Mouse (Mus musculus): ENCODE measurements at regions not wholly inside any gene's neighbourhood (a gene's known extent, or its start where the extent isn't known, plus 50 kb on each side); places are given as distances from the start of the nearest gene placed in this dataset.
A peak's percentile ranks its signal among the peaks of the same experiment; 100 is the strongest.
"Not testable (repeated sequence)": the region's sequence is repeated elsewhere in the genome, so short reads cannot be mapped to it uniquely, and the experiment has no call there.

DNA sequence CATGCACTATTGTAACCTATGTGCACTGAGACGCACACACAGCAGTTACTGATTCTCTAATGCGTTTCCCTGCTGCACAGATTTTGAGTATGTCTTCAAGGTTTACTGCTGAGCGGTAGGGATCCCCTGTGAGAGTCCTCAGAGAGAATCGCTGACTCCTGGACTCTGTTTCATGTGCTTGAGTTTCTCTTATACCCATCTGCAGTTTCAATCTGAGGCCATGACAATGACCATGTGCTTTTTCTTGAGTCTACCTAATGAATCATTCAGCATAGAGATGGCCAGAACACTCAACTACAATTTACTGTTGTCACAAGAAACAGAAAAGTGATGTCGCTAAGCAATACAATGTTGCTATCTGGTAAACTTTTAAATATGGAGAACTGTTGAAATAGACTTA is 110.8 kb upstream of the Gm5148 start:
- no peak for DNase-seq (ENCODE audit: low read depth, low spot score)

DNA sequence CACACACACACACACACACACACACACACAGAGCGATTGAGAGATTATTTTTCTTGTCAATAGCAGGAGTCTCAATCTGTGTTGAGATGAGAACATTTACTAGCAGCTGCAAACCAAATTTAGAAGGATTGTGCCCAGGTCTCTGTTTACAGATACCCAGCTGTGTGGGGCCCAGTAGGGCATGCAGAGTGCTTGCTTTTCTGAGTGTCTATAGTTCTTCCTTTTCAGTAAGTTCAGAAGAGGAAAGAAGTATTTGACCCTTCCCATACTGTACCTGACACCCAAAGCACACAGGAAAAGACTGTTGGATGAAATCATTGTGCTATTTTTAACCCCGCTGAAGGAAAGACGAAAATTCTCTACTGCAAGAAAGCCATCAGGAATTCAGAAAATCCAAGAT is 110.3 kb upstream of the Gm5148 start:
- DNase-seq (ENCODE audit: low read depth, low spot score): no peak

DNA sequence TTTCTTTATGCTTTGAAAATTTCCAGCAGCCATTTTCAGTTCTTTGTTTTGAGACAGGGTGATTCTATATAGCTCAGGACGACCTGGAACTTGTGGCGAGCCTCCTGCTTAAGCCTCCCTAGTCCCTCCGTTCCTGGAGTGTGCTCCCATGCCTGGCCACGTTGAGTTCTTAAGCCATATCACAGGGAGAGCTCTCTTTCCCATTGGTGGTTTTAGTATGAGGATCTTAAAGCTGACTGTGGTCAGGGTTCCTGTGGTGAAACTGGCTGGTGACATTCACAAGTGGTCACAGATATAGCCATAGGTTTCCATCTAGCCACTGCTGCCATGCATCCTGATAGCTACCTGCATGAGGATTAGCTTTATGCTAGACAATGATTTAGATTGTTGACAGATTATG is 109.1 kb upstream of the Gm5148 start:
- no peak for DNase-seq (ENCODE audit: low read depth, low spot score)

DNA sequence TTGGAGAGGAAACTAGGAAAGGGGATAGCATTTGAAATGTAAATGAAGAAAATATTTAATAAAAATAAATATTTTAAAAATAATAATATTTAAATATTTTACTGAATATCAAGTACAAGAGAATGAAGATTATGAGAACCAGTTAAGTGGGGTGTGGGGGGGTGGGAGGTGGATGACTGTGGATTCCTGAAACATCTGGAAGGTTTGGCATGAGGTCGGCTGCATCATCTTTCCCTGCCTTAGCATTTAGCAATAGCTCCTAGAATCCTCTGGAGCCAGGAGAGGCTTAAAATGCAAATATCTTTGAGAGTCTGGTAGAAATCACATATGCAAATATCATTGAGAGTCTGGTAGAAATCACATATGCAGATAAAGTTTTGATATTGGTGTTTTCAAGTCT is 103.3 kb upstream of the Gm5148 start:
- DNase-seq (ENCODE audit: low read depth, low spot score): no peak

DNA sequence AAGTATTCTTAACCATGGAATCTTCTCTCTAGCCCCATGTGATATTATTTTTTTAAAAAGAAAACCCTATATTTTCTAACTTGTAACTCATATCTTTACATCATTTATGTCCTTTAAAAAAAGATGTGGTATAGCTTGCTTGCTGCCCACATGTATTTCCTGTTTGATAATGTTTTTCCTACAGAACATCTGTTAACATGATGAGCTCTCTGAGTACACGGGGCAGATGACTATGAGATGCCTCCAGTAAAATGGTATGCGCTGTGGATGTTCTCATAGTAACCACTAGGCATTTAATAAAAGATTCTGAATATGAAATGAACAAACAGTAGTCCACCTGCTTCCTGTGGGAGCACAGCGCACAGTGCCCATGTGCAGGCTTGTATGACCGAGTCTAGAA is 101.3 kb upstream of the Gm5148 start:
- peak; percentile 29 for DNase-seq (ENCODE audit: low read depth, low spot score)

- DNase-seq (ENCODE audit: low read depth, low spot score): no peak
Observed at GRCm38 (mm10) chr3:37824681-37825080, 100.4 kb upstream of the Gm5148 start.

- no peak for DNase-seq (ENCODE audit: low read depth, low spot score)
Observed at GRCm38 (mm10) chr3:37819503-37819902, 95.2 kb upstream of the Gm5148 start.

DNA sequence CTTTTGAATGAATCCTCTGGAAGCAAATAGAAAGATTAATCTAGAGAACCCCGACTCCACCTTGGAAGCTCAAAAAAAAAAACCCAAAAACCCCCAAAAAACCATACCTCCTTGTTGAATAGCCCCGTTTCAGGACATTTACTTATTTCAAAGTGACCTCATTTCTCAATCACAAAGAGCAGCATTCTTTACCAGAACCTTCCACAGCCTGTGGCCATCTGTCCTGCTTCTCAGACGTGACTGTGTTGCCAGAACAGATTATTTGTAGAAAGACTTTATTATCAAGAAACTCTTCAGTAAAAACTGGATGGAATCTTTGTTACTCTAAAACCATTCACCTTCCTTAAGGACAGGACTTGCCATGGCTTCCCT is 93.1 kb upstream of the Gm5148 start:
- no peak for DNase-seq (ENCODE audit: low read depth, low spot score)

DNA sequence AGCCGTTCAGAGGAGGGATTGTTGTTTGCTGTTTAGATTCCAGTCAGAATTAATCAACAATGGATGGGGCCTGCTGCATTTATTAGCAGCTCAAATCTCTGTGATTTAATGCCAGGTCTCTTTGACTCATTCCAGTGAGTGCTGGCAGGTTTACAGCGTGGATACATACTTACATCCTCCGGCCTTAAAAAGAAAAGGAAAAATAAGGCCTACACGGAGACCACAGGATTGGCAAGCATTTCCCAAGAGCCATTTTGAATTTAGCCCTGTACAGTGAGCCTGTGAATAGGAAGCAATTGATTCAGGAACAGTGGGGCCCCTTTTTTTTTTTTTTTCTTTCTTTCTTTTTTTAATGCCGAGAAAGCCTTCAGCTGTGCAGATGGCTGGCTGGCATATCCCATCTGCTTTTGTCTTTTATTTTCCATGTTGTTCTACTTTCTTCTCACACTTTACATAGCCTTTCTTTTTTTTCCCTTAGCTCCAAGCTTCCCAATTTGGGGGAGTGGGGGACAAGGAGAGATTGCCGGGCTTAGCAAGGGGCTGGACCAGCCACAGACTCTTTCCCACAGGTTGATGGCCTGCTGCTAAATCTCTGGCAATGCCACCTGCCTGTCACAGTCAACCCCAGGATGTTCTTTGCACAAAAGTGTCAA is 92.6 kb upstream of the Gm5148 start:
- no peak for DNase-seq (ENCODE audit: low read depth, low spot score)

GRCm38 (mm10) chr3:37815771-37816170 is 91.5 kb upstream of the Gm5148 start:
- DNase-seq (ENCODE audit: low read depth, low spot score): no peak

DNA sequence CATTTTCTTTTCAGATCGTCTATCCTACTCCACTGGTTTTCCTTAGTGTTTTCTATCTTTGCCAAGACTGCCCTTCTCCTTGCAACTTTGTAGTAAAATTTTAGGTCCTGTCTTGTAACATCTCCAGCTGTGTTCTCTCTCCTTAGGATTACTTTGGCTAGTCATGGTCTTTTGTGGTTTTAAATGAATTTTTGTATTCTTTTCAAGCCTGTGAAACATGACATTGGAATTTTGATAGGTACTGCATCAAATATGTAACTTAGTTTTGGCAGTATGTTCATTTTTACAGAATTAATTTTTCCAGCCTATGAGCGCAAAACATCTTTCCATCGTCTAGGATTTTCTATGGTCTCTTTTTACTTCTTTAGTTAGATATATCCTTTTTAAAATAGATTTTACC is 88.6 kb upstream of the Gm5148 start:
- no peak for DNase-seq (ENCODE audit: low read depth, low spot score)

DNA sequence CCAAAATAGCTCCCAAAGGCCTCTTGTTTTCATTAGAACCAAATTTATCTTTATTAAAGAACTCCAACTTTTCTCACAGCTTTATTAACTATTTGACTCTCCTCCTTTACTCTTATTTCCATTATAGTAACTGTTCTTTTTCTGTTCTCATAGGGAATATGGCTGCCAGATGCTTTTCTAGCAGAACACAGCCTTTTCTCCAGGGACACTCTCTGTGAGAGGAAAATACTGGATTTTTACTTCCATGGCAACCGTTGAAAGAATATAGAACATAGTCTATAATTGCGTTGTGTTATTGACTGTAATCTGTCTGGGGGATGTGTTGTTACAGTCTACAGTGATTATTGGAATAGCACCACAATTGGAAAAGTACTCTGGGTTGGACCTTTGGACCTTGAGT is 87.1 kb upstream of the Gm5148 start:
- DNase-seq (ENCODE audit: low read depth, low spot score): no peak

DNA sequence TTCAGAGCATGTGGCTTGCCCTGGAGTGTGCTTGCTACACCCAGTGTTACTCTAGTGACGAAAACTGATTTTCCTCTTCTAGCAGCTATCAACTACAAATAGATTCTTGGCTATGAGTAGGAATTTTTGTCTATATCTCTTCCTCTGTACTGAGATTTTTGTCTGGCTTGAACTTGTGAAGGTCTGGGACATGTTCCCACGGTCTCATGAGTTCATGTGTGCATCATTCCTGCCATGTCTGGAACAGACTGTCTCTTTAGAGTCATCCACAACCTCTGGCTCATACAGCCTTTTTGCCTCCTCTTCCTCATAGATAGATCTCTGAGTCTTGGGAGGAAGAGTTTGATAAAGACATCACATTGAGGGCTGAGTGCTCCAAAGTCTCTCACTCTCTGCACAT is 86.5 kb upstream of the Gm5148 start:
- DNase-seq (ENCODE audit: low read depth, low spot score): no peak

GRCm38 (mm10) chr3:37805805-37806148 is 81.5 kb upstream of the Gm5148 start:
- peak; percentile 26 for DNase-seq (ENCODE audit: low read depth, low spot score)

DNA sequence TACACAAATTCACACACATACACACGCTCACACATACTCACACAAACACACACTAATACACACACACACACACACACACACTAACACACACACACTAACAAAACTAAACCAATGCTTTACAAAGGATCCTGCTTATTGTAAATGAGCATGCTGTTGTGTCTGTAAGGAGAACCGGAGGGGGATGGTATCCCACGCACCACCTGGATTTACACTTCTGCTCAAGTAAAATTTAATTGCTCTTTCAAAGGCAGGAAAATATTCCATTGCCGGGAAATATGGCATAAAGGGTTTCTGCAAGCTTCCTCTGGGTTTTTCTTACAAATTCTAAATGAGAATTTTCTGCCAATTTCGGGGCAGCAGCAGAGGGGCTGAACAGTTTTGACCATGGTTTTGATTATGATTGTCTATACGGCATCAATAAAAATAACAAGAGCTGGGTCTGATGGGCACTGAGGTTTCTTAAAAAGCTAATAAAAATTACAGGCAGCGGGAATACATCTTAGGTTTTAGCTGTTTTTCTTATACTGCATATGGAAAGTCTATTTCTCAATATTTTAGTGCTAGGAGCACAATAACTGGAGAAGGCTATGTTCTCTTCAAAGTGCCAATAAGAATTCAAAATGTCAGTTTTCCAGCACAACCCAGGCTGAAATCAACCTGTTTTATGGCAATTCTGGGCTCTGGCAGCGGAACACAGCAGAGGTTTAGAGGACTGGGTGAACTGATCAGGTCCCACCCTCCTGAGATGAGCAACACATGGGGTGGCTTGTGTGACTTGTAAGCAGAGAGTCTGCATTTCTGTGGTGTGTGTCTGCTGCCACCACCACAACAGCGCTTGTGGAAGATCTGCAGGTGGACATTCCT is 80.9 kb upstream of the Gm5148 start:
- no peak for DNase-seq (ENCODE audit: low read depth, low spot score)

- no peak for DNase-seq (ENCODE audit: low read depth, low spot score)
Observed at GRCm38 (mm10) chr3:37804261-37804660, 80.0 kb upstream of the Gm5148 start.

DNA sequence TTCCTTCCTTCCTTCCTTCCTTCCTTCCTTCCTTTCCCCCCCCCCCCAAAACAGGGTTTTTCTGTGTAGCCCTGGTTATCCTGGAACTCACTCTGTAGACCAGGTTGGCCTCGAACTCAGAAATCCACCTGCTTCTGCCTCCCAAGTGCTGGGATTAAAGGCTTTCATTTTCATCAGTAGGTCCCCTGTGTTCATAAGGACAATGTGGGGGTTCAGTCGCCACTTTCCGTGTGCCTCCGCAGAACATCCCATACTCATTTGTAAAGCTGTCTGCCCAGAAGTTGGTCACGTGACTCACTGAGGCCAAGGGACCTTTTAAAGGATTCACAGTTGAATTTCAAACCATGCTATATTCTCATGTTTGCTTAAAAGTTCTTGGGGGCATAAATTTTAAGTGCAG is 79.5 kb upstream of the Gm5148 start:
- DNase-seq (ENCODE audit: low read depth, low spot score): not testable (repeated sequence)

- no peak for DNase-seq (ENCODE audit: low read depth, low spot score)
Observed at GRCm38 (mm10) chr3:37801551-37801950, 77.3 kb upstream of the Gm5148 start.

DNA sequence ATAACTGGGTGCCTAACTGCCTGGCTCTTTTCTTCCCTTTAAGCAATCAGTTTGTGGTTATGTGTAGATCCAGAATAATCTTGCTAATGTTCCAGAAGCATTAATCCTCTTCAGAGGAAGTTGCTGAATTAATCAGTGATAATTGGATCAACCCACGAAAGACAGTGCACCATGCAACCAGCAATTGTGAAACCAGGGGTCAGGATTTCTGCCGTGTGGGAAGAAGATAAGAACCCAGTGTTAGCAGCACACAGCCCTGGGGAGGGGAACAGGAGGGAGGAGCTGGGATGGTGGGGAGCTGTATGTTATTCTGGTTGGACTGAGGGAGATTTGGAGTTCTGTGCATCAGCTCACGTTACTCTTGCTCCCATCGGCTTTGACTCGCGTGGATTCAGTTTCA is 75.5 kb upstream of the Gm5148 start:
- no peak for DNase-seq (ENCODE audit: low read depth, low spot score)

DNA sequence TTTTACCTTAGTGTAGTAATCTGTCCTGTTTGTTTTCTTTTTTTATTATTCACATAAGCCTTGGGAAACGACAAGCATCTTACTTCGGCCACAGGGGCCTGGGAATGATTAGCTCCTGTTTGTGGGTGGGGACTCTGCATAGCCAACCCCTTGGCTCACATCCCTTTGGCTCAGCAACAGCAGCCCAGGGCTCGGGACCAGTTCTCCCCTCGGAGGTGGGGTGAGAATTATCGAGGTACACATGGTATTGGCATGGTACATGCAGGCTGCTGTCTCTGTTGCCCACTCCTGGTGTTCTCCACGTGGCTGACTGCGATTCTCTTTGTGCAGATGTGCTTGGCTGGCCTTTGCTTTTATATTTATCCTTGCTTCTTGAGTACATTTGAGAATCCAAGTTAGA is 65.4 kb upstream of the Gm5148 start:
- DNase-seq (ENCODE audit: low read depth, low spot score): no peak

DNA sequence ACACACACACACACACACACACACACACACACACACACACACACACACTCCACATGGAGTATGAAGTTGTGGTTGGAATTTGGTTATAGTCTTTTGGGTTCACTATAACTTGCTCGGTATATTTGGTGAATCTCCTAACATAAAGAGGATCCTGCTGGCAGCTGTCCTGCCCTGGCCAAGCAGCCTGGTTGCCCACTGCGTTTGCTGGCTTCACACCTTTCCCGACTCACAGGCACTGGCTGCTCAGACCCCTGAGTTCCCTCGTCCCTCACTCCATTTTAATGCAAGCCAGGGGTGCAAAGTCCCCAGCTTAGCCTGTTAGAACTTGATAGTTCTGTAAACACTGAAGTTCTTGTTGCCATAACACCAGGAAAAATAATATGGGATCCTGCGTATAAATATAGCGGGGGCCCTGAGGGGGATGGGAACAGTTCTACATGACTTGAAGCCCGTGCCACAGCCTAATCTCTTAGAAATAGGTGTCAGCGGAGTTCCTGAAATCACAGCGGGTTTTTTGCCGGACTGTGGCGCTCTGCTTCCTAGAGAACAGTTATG is 64.9 kb upstream of the Gm5148 start:
- no peak for DNase-seq (ENCODE audit: low read depth, low spot score)

DNA sequence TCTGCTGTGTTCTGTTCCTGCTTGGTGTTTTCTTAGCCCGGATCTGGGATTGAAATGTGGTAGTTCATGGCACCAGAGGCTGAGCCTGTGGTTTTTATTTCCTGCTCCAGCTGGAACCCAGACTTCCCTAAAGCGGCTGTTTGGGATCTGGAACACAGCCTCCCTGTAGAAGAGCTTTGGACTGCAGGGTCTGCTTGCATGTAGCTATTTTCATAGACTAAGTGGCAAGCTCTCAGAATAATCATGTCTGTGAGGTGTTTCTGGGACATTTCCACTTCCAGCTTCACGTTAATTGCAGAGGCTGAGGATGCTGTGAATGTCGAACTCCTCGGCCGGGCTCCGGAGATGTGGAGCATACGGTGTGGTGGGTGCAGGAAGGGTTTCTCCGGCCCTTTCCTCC is 64.1 kb upstream of the Gm5148 start:
- no peak for DNase-seq (ENCODE audit: low read depth, low spot score)

- no peak for DNase-seq (ENCODE audit: low read depth, low spot score)
Observed at GRCm38 (mm10) chr3:37786792-37787191, 62.5 kb upstream of the Gm5148 start.

Measured in CD4-positive, CD25-positive, alpha-beta regulatory T cell, adult 2 months (primary cell).